Mouse (Mus musculus): ENCODE data around the gene Rnd2. TPM values are rescaled to one million over a fixed set of nuclear protein-coding genes. Genes with fewer than 3 reads are reported as not detected.
"Not testable (repeated sequence)": the region's sequence is repeated elsewhere in the genome, so short reads cannot be mapped to it uniquely, and the experiment has no call there.

The Rnd2 gene
- total RNA-seq, 1 experiment from 2014 or later = 3.1 TPM

DNA sequence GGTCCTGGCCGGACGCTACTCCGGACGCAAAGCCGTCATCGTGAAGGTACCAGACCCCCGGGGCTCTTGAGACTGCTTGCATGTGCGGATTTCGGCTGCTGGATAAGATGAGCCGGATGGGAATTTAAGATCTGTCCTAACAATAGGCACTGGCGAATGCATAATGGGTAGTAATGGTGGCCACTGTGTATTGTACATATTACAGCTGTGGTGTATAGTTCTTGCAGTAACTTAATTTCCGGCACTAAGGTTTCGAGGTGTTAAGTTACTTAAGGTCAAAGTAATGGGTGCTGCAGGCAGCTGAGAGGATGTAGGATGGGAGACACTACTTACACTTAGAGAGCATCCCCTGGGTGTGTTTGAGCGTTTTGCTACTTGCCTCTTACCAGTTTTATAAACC, 22.0 kb upstream of the Rnd2 start:
- no peak for ATAC-seq (replicated peaks; ENCODE audit: low read depth, poor library complexity, severe bottlenecking)

DNA sequence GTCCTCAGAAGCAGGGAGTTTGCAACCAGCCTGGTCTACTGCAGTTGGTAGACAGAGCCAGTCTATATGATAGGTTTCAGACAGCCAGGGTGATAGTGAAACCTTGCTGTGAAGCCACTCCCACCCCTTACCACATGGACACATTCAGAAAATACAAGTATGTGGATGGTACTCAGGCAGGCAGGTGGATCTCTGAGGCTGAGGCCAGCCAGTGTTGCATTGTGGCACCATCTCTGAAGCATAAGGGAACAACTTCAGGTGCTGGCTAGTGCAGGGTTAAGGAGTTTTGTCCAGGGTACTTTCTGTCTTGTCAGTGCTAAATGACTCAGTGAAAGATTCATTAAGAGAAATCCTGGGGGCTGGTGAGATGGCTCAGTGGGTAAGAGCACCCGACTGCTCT, 18.5 kb upstream of the Rnd2 start:
- ATAC-seq (replicated peaks; ENCODE audit: low read depth, poor library complexity, severe bottlenecking) = no peak

DNA sequence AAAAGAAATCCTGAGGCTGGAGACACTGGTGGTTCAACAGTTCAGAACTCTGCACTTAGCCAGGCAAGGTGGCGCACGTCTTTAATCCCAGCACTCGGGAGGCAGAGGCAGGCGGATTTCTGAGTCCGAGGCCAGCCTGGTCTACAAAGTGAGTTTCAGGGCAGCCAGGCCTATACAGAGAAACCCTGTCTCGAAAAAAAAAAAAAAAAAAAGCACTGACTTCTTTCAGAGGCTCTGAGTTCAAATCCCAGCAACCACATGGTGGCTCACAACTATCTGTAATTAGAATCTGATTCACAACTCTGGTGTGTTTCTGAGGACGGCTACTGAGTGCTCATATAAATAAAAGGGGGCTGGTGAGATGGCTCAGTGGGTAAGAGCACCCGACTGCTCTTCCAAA, 17.9 kb upstream of the Rnd2 start:
- not testable (repeated sequence) for ATAC-seq (replicated peaks; ENCODE audit: low read depth, poor library complexity, severe bottlenecking)

DNA sequence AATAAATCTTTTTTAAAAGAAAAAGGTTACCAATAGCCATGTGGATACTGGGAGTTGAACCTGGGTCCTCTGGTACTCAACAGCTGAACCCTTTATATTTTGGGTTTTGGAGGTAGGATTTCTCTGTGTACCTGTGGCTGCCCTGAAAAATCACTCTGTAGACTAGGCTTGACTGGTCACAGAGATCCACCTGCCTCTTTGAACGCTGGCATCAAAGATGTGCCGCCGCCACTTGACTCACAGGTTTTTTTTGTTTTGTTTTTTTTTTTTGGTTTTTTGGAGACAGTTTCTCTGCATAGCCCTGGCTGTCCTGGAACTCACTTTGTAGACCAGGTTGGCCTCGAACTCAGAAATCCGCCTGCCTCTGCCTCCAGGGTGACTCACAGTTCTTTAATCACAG, 17.0 kb upstream of the Rnd2 start:
- ATAC-seq (replicated peaks; ENCODE audit: low read depth, poor library complexity, severe bottlenecking) = no peak

DNA sequence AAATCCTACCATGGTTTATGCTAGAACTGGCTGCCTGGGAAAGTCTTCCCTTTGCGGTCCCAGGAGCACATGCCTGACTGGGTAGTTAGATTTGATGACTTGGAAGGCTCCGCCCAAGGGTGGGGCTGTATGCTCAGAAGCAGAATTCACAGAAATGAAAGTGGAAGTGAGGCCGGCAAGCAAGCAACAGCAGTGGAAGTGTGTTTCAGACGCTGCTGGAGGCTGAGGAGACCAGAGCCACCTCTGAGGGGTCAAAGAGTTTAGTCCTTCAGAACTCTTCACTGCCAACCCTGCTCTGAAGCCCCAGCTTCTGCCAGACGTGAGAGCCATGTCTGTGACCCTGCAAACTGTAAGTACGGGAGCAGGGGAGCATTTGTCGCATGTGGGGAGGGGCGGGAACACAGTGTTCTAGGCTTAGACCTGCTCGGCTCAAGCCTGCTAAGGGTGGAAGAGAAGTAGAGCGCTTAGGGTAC, 16.5 kb upstream of the Rnd2 start, which contains the start of gene Ifi35:
TSS of gene Ifi35 (plus strand) at position 134 of the 473 bp plus-strand sequence.
- ATAC-seq (replicated peaks; ENCODE audit: low read depth, poor library complexity, severe bottlenecking) = peak; percentile 91

DNA sequence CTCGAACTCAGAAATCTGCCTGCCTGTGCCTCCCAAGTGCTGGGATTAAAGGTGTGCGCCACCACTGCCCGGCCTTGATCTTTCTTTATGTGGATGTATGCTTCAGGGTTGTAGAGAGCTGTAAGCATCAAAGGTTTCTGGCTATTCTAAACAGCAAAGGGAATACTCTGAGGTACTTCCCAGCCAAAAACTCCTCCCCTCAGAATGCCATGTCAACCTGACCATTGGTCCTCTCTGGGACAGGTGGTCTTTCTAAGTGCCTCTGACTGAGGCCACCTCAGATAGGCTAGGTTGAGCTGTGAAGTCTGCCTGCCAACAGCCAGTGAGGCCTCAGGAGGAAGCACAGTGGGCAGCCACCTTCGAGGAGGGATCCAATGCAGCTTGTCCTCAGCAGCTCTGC, 15.9 kb upstream of the Rnd2 start:
- ATAC-seq (replicated peaks; ENCODE audit: low read depth, poor library complexity, severe bottlenecking) = no peak

DNA sequence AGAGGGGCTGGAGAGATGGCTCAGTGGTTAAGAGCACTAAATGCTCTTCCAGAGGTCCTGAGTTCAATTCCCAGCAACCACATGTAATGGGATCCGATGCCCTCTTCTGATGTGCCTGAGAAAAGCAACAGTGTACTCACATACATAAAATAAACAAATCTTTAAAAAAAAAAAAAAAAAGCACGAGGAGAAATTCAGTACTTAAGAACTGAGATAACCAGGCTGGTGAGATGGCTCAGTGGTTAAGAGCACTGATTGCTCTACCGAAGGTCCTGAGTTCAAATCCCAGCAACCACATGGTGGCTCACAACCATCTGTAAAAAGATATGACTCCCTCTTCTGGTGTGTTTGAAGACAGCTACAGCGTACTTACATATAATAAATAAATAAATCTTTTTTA, 15.2 kb upstream of the Rnd2 start:
- not testable (repeated sequence) for ATAC-seq (replicated peaks; ENCODE audit: low read depth, poor library complexity, severe bottlenecking)

DNA sequence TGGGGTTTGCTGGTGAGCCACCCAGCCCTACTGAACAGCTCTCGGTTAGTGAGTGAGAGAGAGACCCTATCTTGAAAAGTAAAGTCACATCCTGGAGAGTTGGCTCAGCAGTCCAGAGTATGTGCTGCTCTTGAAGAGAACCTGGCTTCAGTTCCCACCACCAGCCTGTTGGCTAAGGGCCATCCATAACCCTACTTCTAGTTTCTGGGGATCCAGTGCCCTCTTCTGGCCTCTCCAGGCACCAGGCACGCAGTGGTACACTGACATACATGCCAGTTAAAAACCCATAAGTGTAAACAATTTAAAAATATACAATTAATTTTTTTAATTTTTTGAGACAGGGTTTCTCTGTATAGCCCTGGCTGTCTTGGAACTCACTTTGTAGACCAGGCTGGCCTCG, 14.4 kb upstream of the Rnd2 start:
- ATAC-seq (replicated peaks; ENCODE audit: low read depth, poor library complexity, severe bottlenecking) = no peak

DNA sequence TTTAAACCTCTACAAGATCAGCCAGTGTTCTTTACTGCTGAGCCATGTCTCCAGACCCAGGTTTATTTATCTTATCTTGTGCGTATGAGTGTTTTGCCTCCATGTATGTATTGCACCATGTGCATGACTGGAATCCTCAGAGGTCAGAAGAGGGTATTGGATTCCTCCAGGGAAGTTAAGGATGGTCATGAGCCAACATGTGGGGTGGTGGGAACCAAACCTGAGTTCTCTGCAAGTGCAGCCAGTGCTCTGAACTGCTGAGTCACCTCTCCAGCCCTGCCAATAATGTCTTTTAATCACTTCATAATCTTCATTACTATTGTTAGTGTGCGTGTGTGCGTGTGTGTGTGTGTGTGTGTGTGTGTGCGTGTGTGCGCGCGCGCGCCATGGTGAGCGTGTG, 13.3 kb upstream of the Rnd2 start:
- ATAC-seq (replicated peaks; ENCODE audit: low read depth, poor library complexity, severe bottlenecking) = no peak

DNA sequence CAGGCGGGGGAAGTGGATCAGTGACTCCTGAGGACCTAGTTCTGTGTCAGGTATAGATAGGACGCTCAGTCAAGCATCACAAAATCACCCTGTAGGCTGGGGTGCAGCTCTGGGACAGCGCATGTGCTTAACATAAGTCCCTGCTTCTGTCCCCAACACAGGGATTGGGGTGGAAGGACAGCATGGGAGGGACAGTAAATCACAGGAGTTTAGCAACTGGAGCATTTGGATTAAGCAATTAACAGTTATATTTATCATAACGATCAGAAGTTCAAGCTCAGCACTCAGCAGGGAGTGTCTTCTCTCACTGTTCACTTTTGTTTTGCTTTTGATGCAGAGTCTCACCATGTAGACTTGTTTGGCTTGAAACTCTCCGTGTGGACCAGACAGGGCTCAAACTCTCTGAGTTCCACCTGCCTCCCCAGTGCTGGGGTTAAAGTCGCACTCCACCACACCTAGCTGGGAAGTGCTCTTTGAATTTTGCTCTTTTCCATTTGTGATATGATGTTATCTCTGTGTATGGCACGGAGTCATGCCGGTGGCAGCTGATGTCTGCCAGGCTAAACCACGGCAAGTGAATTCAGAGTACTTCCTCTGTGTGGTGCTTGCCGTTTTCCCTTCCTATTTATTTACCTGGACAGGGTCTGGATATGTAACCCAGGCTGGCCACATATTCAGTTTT, 12.6 kb upstream of the Rnd2 start:
- no peak for ATAC-seq (replicated peaks; ENCODE audit: low read depth, poor library complexity, severe bottlenecking)

DNA sequence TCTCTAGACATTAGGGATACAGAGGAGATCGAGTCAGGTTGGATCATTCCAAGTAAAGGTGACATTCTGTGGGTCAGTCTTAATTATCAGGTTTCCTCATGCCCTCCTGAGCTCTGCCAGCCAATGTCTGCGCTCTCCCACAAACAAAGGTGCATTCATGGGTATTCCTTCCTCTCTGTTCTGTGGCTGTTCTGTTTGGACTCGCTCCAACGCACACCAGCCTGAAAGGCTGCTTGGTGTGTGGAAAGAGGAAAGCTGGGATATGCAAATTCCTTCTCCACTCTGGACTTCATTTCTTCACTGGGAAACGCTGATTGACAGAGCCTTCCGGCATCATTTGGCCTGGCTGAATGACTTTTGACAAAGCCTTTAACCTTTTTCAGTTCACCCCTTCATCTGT, 10.1 kb upstream of the Rnd2 start:
- ATAC-seq (replicated peaks; ENCODE audit: low read depth, poor library complexity, severe bottlenecking) = no peak

DNA sequence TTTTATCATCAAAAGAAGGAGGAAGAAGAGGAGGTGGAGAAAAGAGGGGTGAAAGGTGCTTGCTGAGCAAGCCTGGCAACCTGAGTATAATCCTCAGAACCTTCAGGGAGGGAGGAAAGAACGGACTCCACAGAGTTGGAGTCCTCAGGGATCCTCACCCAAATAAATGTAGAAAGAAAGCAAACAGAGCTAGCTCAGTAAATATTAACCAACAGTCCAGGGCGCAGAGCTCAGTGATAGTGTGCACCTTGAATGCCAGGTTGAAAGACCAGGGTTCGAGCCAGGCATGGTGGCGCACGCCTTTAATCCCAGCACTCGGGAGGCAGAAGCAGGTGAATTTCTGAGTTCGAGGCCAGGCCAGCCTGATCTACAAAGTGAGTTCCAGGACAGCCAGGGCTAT, 9.2 kb upstream of the Rnd2 start:
- no peak for ATAC-seq (replicated peaks; ENCODE audit: low read depth, poor library complexity, severe bottlenecking)

DNA sequence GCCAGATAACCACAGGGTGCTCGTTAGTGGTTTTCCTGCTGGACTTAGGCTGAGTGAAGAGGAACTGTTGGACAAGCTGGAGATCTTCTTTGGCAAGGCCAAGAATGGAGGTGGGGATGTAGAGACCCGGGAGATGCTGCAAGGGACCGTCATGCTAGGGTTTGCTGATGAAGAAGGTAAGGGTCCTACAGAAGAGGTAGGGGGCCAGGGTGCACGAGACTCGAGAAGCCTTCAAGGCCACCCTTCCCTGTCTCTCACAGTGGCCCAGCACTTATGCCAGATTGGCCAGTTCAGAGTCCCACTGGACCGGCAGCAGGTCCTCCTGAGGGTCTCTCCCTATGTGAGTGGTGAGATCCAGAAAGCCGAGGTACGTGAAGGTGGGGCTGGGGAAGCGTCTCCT, 7.2 kb upstream of the Rnd2 start:
- no peak for ATAC-seq (replicated peaks; ENCODE audit: low read depth, poor library complexity, severe bottlenecking)

DNA sequence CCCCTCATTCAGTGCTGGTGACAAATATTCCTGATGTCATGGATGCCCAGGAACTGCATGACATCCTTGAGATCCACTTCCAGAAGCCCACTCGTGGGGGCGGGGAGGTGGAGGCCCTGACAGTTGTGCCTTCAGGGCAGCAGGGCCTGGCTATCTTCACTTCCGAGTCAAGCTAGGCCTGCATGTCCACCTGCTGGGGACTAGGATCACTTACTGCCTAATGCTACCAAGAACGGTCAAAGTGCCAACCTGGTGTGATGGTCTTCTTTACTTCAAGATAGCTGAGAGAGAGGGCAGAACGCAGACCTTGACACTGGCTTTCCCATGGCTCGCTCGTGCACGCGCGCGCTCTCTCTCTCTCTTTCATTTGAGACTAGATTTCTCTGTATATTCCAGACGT, 6.6 kb upstream of the Rnd2 start:
- no peak for ATAC-seq (replicated peaks; ENCODE audit: low read depth, poor library complexity, severe bottlenecking)

DNA sequence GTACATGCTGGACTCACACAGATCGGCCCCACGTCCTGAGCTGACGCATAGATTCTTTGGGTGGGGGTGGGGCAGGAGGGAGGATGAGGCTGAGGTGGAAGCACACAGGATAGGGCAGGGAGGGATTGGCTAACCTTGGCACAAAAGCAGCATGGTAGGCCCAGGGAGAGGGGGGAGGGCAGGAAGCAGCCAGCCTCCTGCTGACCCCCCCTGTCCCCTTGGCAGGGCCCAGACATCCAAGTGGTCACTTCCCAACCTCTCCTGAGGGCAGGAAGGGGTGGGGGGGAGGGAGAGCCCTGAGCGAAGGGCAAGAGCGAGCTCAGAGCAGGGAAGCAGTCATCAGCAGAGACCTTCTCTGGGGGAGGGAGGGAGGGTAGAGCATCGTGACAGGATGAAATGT, 5.1 kb upstream of the Rnd2 start:
- ATAC-seq (replicated peaks; ENCODE audit: low read depth, poor library complexity, severe bottlenecking) = no peak

DNA sequence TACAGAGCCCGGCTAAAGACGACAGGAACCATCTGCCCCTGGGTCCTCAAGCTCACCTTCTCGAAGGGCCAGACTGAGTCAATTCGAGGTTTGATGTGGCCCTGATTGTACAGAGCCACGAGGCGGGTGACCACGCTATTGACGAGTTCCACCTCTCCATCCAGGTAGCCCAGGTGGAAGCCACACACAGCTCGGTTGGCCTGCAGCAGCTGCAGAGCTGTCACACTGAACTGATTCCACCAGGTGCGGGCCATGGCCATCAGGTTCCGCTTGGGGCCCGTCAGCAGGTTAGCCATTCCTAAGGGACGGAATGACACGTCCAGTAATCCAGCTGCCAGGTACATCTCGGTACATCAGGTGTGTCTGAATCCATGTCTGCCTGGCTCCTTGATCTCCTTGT, 4.5 kb upstream of the Rnd2 start:
- ATAC-seq (replicated peaks; ENCODE audit: low read depth, poor library complexity, severe bottlenecking) = no peak

DNA sequence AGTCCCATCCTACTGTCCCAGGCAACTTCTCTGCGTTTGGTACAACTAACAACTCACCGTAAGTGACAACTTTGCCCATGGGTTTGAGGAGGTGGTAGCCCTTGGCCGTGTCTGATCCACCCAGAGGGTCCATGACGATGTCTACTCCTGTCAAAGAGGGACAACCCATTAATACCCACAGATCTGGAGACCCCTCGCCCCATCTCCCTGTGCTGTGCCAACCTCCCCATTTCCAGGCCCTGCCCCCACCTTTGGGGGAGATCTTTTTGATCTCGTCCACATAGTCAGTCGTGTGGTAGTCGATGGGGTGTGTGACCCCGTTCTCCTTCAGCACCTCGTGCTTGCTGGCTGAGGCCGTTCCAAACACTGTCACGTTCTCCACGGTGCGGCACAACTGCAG, 2.7 kb upstream of the Rnd2 start:
- no peak for ATAC-seq (replicated peaks; ENCODE audit: low read depth, poor library complexity, severe bottlenecking)

DNA sequence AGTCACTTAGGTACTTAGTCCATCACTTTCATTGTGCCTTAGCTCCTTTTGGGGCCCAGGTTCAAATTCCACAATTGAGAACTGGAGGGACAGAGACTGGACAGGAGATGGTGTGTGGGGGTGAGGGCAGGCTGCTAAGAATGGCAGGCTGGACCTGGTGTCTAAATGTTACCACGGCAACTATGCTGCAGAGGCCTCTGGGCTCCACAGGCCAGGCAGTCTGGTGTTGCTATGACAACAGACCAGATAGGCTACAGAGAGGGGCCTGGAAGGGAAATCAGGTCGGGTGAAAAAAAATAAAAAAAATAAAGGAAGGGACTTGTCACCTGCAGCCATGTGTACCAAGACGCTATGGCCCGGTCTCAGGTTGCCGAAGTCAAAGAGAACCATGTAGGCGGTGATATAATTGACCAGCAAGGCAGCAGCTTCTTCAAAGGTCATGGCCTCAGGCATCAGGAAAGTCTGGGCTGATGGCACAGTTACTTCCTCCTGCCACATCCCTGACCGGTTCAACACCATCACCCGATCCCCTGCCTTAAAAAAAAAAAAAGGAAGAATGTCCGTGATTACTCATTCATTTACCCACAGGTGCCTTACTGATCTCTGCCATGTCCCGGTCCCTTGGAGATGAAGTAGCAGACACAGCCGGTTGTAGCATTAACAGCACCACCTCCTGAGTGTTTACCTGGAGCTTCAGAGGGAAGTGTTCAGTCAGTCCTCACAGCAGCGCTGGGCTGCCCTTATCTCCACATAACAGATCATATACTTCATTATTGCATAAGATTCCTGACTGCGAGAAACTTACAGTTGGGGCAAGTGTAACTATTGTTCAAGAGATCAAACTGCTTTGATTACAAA, 2.0 kb upstream of the Rnd2 start:
- ATAC-seq (replicated peaks; ENCODE audit: low read depth, poor library complexity, severe bottlenecking) = 0 out of 2 replicates have a peak, but pooled peaks have one; percentile 5

DNA sequence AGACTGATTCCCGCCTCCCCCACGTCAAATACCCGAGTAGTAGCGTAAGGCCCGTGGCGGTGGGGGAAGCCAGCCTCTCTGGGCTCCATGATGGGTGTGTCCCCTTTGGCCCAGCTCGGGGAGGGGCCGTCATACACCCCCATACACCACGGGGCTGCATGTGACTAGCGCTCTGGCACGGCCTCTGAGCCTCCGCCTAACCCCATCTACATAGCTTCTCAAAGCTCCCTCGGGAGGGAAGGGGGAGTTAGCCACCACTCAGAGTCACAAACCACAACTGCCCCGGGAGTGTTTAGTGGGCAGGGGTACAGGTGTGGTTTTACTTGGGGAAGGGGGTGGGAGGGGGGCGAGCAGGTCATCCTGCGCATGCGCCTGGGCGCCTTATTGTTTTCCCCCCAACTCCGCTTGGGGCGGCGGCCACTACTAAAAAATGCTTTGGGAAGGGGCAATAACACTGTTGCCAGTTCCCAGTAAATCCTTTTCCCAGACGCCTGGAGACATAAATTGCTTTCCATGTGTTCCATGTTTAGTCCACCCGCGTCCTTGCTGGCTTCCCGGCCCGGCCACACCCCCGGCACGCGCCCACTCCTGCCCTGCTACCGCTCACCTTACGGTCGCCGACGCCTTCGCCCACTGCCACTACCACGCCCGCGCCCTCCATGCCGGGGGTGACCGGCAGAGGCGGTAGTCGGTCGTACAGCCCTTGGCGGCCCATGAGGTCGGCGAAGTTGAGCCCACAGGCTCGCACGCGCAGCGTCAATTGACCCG, 486 bp downstream of the Rnd2 start:
- peak; percentile 13; the same call in 1 of the 2 replicates for ATAC-seq (replicated peaks; ENCODE audit: low read depth, poor library complexity, severe bottlenecking)

DNA sequence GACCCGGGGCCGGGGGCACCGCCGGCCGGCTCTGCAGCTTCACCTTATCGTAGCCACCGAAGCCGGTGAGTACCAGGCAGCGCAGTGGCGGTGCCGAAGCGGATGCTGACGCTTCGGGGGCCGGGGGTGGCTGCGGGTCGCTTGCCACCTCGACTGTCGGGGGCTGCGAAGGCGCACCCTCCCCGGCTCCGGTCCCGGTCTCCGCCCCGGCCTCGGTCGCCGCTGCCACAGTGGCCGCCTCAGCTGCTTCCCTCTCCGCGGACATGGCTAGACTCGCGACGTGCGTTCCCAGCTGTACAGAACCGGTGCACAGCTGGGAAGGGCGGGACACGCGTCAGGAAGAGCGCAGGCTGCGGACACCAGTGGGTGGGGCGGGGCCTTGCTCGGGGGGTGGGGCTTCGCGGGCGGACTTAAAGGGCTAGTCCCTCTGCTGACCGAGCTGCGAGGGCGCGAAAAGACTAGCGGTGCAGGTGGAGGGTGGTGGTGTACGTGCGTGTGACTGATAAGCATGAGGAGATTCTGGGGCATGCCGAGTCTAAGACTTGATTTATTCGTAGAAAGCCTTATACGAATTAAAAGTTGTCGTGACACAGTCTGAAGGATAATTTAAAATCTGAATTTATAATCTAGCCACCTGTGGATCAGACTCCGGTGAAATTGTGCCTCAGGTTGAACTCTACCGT, 1.2 kb downstream of the Rnd2 start, which contains the start of gene Vat1:
TSS of gene Vat1 (minus strand) at position 362 of the 683 bp plus-strand sequence.
- ATAC-seq (replicated peaks; ENCODE audit: low read depth, poor library complexity, severe bottlenecking) = peak; percentile 8; the same call in 1 of the 2 replicates
